Comparison of ENCODE assay signal across 8 mouse cellular contexts in the genomic region with DNA sequence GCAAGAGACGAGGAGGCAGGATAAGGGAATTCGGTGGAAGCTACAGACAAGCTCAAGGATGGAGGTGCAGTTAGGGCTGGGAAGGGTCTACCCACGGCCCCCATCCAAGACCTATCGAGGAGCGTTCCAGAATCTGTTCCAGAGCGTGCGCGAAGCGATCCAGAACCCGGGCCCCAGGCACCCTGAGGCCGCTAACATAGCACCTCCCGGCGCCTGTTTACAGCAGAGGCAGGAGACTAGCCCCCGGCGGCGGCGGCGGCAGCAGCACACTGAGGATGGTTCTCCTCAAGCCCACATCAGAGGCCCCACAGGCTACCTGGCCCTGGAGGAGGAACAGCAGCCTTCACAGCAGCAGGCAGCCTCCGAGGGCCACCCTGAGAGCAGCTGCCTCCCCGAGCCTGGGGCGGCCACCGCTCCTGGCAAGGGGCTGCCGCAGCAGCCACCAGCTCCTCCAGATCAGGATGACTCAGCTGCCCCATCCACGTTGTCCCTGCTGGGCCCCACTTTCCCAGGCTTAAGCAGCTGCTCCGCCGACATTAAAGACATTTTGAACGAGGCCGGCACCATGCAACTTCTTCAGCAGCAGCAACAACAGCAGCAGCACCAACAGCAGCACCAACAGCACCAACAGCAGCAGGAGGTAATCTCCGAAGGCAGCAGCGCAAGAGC. TPM values are rescaled to one million over a fixed set of nuclear protein-coding genes. Genes with fewer than 3 reads are reported as not detected.
DNase-seq lines count a peak whose midpoint lies in the region; ATAC-seq and TF ChIP-seq lines count a peak whose summit lies in the region.

No protein-coding gene starts in this region.

- peak; percentile 15 to 20 for DNase-seq in cerebellum, postnatal 10 days
- no peak for DNase-seq in cerebellum, adult 9-11 months
- DNase-seq in ES-E14 (ENCODE audit: low read depth, low spot score): peak; percentile 6
- peak; percentile 8 for DNase-seq in embryonic facial prominence, embryonic 14.5 days (ENCODE audit: low spot score)
- DNase-seq in heart, postnatal 0 days (ENCODE audit: low spot score): no peak
- DNase-seq in kidney, postnatal 10 days: peak; percentile 15
- DNase-seq in midbrain, embryonic 14.5 days: peak; percentile 40
- peak; percentile 49 for DNase-seq in testis, postnatal 10 days (ENCODE audit: low spot score)

- no peak for TF ChIP-seq CTCF in heart, postnatal 0 days (IDR thresholded peaks at IDR 0.05; ENCODE audit: low read depth)

- no peaks in the 10 kb centered on the region for H3K36me3 ChIP-seq in ES-E14 (ENCODE audit: control insufficient read depth, insufficient read depth, low read length, poor library complexity, severe bottlenecking)
- H3K36me3 ChIP-seq in embryonic facial prominence, embryonic 14.5 days (ENCODE audit: control insufficient read depth, insufficient read depth, low read length): no peaks in the 10 kb centered on the region
- H3K36me3 ChIP-seq in heart, postnatal 0 days (replicated peaks; ENCODE audit: control insufficient read depth, insufficient read depth, low read length): no peaks in the 10 kb centered on the region
- H3K36me3 ChIP-seq in midbrain, embryonic 14.5 days (ENCODE audit: control insufficient read depth, insufficient read depth, low read length): no peaks in the 10 kb centered on the region

- peak overlapping the region; percentile 61 for H3K4me2 ChIP-seq in embryonic facial prominence, embryonic 14.5 days (ENCODE audit: low read depth, low read length)
- peak overlapping the region; percentile 68 for H3K4me2 ChIP-seq in heart, postnatal 0 days (ENCODE audit: low read depth, low read length)
- H3K4me2 ChIP-seq in midbrain, embryonic 14.5 days (ENCODE audit: low read length): peak overlapping the region; percentile 69

- H3K4me3 ChIP-seq in ES-E14 (ENCODE audit: insufficient read depth in 1 of 2, low read depth in 1 of 2, low read length in 2 of 2, poor library complexity in 1 of 2, severe bottlenecking in 1 of 2): peak overlapping the region in 1 of 2 experiments; percentile 40; a peak in 2 of 4 replicates
- peak overlapping the region; percentile 37 for H3K4me3 ChIP-seq in embryonic facial prominence, embryonic 14.5 days (ENCODE audit: low read depth, low read length)
- H3K4me3 ChIP-seq in heart, postnatal 0 days (ENCODE audit: low read depth, low read length): peak overlapping the region; percentile 44
- peak overlapping the region; percentile 38 for H3K4me3 ChIP-seq in midbrain, embryonic 14.5 days (replicated peaks; ENCODE audit: low read depth, low read length)

- H3K27ac ChIP-seq in ES-E14 (ENCODE audit: insufficient read depth, low read depth, low read length, poor library complexity, severe bottlenecking): no peak overlapping the region
- H3K27ac ChIP-seq in embryonic facial prominence, embryonic 14.5 days (replicated peaks; ENCODE audit: low read depth, low read length): no peak overlapping the region
- no peak overlapping the region for H3K27ac ChIP-seq in heart, postnatal 0 days (ENCODE audit: low read depth)
- no peak overlapping the region for H3K27ac ChIP-seq in midbrain, embryonic 14.5 days (replicated peaks; ENCODE audit: low read depth, low read length)

- in situ Hi-C loops in ES-E14 (cut with MboI; ENCODE audit: low sequenced_read_pairs in 2 of 2, unreplicated experiment in 2 of 2): no loop called here

- no peaks in the 10 kb centered on the region for H3K9me3 ChIP-seq in ES-E14 (ENCODE audit: control insufficient read depth, insufficient read depth, low read depth, low read length)
- H3K9me3 ChIP-seq in embryonic facial prominence, embryonic 14.5 days (ENCODE audit: control insufficient read depth, low read length): no peaks in the 10 kb centered on the region
- no peaks in the 10 kb centered on the region for H3K9me3 ChIP-seq in heart, postnatal 0 days (replicated peaks; ENCODE audit: control insufficient read depth, low read length)
- H3K9me3 ChIP-seq in midbrain, embryonic 14.5 days (ENCODE audit: control insufficient read depth, low read length): no peaks in the 10 kb centered on the region

- no peak for TF ChIP-seq EP300 in heart, postnatal 0 days (IDR thresholded peaks at IDR 0.05; ENCODE audit: low read depth)

- H3K27me3 ChIP-seq in embryonic facial prominence, embryonic 14.5 days (replicated peaks; ENCODE audit: control insufficient read depth, insufficient read depth, low read length): peaks cover 64% of the 10 kb centered on the region
- peaks cover 20% of the 10 kb centered on the region; the same call in 1 of the 2 replicates for H3K27me3 ChIP-seq in heart, postnatal 0 days (ENCODE audit: control insufficient read depth, insufficient read depth, low read length)
- H3K27me3 ChIP-seq in midbrain, embryonic 14.5 days (ENCODE audit: control insufficient read depth, insufficient read depth, low read length): peaks cover 19% of the 10 kb centered on the region

- H3K9ac ChIP-seq in ES-E14 (ENCODE audit: insufficient read depth, low read depth, low read length, poor library complexity, severe bottlenecking): peak overlapping the region; percentile 32; the same call in 1 of the 2 replicates
- 0 out of 2 replicates have a peak overlapping the region, but pooled peaks have one; percentile 8 for H3K9ac ChIP-seq in embryonic facial prominence, embryonic 14.5 days (ENCODE audit: low read depth, low read length)
- H3K9ac ChIP-seq in heart, postnatal 0 days (replicated peaks; ENCODE audit: low read depth, low read length): no peak overlapping the region; the same call in 1 of the 2 replicates
- peak overlapping the region; percentile 36 for H3K9ac ChIP-seq in midbrain, embryonic 14.5 days (replicated peaks; ENCODE audit: low read length)

- ATAC-seq in embryonic facial prominence, embryonic 14.5 days (ENCODE audit: low read depth): peak; percentile 53
- ATAC-seq in heart, postnatal 0 days (ENCODE audit: insufficient read depth, low read depth): no peak
- peak; percentile 46; the same call in 1 of the 2 replicates for ATAC-seq in midbrain, embryonic 14.5 days (ENCODE audit: low FRiP score, low TSS enrichment)

- WGBS in embryonic facial prominence, embryonic 14.5 days: 24% methylated on average over 16 of the region's 30 CpGs
- 18% methylated on average over 26 of the region's 30 CpGs for WGBS in heart, postnatal 0 days
- WGBS in midbrain, embryonic 14.5 days: 29% methylated on average over 30 of the region's 30 CpGs

- no peaks in the 10 kb centered on the region for H3K4me1 ChIP-seq in ES-E14 (ENCODE audit: control insufficient read depth in 2 of 2, insufficient read depth in 2 of 2, low read length in 2 of 2, poor library complexity in 1 of 2)
- no peaks in the 10 kb centered on the region for H3K4me1 ChIP-seq in embryonic facial prominence, embryonic 14.5 days (ENCODE audit: control insufficient read depth, insufficient read depth, low read length)
- no peaks in the 10 kb centered on the region for H3K4me1 ChIP-seq in heart, postnatal 0 days (ENCODE audit: control insufficient read depth, insufficient read depth)
- no peaks in the 10 kb centered on the region for H3K4me1 ChIP-seq in midbrain, embryonic 14.5 days (ENCODE audit: control insufficient read depth, insufficient read depth, low read length)

TF ChIP-seq in ES-E14, 5 proteins besides CTCF, POLR2A, EP300 and RAD21:
- TF ChIP-seq ZNF384 (IDR thresholded peaks at IDR 0.05; ENCODE audit: low read depth, low read length) (no peak), CHD2 (IDR thresholded peaks at IDR 0.05; ENCODE audit: low read depth, low read length) (no peak), MAFK (IDR thresholded peaks at IDR 0.05; ENCODE audit: insufficient read depth, low read depth, low read length) (no peak), ZC3H11A (IDR thresholded peaks at IDR 0.05; ENCODE audit: borderline replicate concordance, low read depth, low read length) (no peak), HCFC1 (IDR thresholded peaks at IDR 0.05; ENCODE audit: borderline replicate concordance, insufficient read depth, low read length) (no peak)

RNA-seq across cellular contexts. Expression of gene Ar, which starts 1.3 kb away (rescaled TPM):
- 0.16 and 0.27 TPM in 2 replicates for total RNA-seq in ES-E14 (2012; rRNA removed)
- 0.79 and 1.1 TPM in 2 replicates for polyA plus RNA-seq in embryonic facial prominence, embryonic 14.5 days (2014; fragmentation: Nextera tagmentation; extraction: Ambion mirVana)
- 0.08 and 0.19 TPM in 2 replicates for total RNA-seq in heart, postnatal 0 days (2014; rRNA removed; ENCODE audit: low replicate concordance)
- polyA plus RNA-seq in heart, postnatal 0 days (2015; fragmentation: Nextera tagmentation; extraction: Ambion mirVana): 0.15 and 0.21 TPM in 2 replicates
- polyA plus RNA-seq in midbrain, embryonic 14.5 days (2014; fragmentation: Nextera tagmentation; extraction: Ambion mirVana): 0.11 and 0.13 TPM in 2 replicates

Comparison
In these comparisons a context has a peak if more than half of its experiments do, and no peak if none do; other contexts are left out.
1. DNase-seq: peak in cerebellum, postnatal 10 days (2 of 2), ES-E14 (single experiment), embryonic facial prominence, embryonic 14.5 days (single experiment), kidney, postnatal 10 days (single experiment), midbrain, embryonic 14.5 days (single experiment) and testis, postnatal 10 days (single experiment); none in cerebellum, adult 9-11 months (single experiment) and heart, postnatal 0 days (single experiment).
2. Peak in every context shown above with its lines, with median percentiles within 50 percentile points of each other: H3K4me2 ChIP-seq.